Mouse (Mus musculus) CH12.LX (cell line): ENCODE measurements around the gene Atxn2l. TPM values are rescaled to one million over a fixed set of nuclear protein-coding genes. Genes with fewer than 3 reads are reported as not detected.

ENCODE experiments used
- DNase-seq: peaks from one replicate; pipeline ENCODE4 v3.0.0-alpha.2; 2013; ENCODE audit errors: extremely low read depth
- H3K27ac ChIP-seq: 2 replicates; pipeline ENCODE4 v1.5.1; 2012; ENCODE audit warnings: low read depth, mild to moderate bottlenecking, control low read depth, moderate library complexity; ENCODE audit not compliant: insufficient read depth
- H3K27me3 ChIP-seq: replicated peaks from 2 replicates; pipeline ENCODE3; 2012; ENCODE audit warnings: inconsistent platforms
- H3K36me3 ChIP-seq, 2 experiments: replicated peaks in 1 of 2; 2 replicates each; pipeline versions ENCODE3 to v1.6.1; 2012; ENCODE audit warnings: inconsistent platforms in 1 of 2, low read length in 1 of 2, mild to moderate bottlenecking in 1 of 2, mixed read lengths in 1 of 2, moderate library complexity in 1 of 2; ENCODE audit not compliant: control insufficient read depth in 1 of 2, insufficient read depth in 1 of 2
- H3K4me1 ChIP-seq, 2 experiments: 2 replicates each; pipeline ENCODE4 v1.6.1; 2012; ENCODE audit warnings: inconsistent platforms in 1 of 2, moderate library complexity in 1 of 2; ENCODE audit not compliant: insufficient read depth in 2 of 2, control insufficient read depth in 1 of 2
- H3K4me2 ChIP-seq: 2 replicates; pipeline ENCODE4 v1.6.1; 2012; ENCODE audit warnings: low read depth, mild to moderate bottlenecking, control low read depth; ENCODE audit not compliant: poor library complexity, insufficient read depth, severe bottlenecking
- H3K4me3 ChIP-seq, 3 experiments: fragments of 150-350 bp in 1 of 3; sonication (generic) in 1 of 3; replicated peaks in 1 of 3; 2 replicates each; pipeline versions ENCODE3 to v1.5.1; 2011 to 2012; ENCODE audit warnings: low read depth in 2 of 3, low read length in 2 of 3, mild to moderate bottlenecking in 2 of 3, moderate library complexity in 2 of 3, control low read depth in 1 of 3, improper control_type of control experiment in 1 of 3, inconsistent platforms in 1 of 3, mixed read lengths in 1 of 3; ENCODE audit not compliant: poor library complexity in 1 of 3
- H3K79me2 ChIP-seq: replicated peaks from 2 replicates; pipeline ENCODE4 v1.6.1; 2012; ENCODE audit warnings: mild to moderate bottlenecking, moderate library complexity; ENCODE audit not compliant: control insufficient read depth, poor library complexity, insufficient read depth, severe bottlenecking; ENCODE audit errors: extremely low read depth
- H3K9ac ChIP-seq: 2 replicates; pipeline ENCODE4 v1.6.1; 2012; ENCODE audit warnings: low read depth, mild to moderate bottlenecking, control low read depth, moderate library complexity; ENCODE audit not compliant: insufficient read depth
- H3K9me3 ChIP-seq: replicated peaks from 2 replicates; pipeline ENCODE3; 2012; ENCODE audit warnings: low read length, inconsistent platforms, mixed read lengths
- CHD2 ChIP-seq: IDR thresholded peaks from 2 replicates; pipeline ENCODE4 v1.6.1; 2011; ENCODE audit warnings: low read length, improper control_type of control experiment
- CTCF ChIP-seq, 2 experiments: IDR thresholded peaks in 1 of 2; conservative IDR thresholded peaks in 1 of 2; 2 replicates each; pipeline ENCODE4 v1.5.1; 2011 to 2012; ENCODE audit warnings: low read depth in 2 of 2, low read length in 2 of 2, improper control_type of control experiment in 1 of 2, inconsistent platforms in 1 of 2, mild to moderate bottlenecking in 1 of 2, moderate library complexity in 1 of 2
- ETS1 ChIP-seq: conservative IDR thresholded peaks from 2 replicates; pipeline ENCODE4 v1.6.1; 2012; ENCODE audit warnings: low read depth, mild to moderate bottlenecking, inconsistent platforms, low read length, improper control_type of control experiment, moderate library complexity
- MAX ChIP-seq: IDR thresholded peaks from 2 replicates; pipeline ENCODE4 v1.6.1; 2011; ENCODE audit warnings: low read length, improper control_type of control experiment
- MXI1 ChIP-seq: IDR thresholded peaks from 2 replicates; pipeline ENCODE4 v1.6.1; 2011; ENCODE audit warnings: mild to moderate bottlenecking, low read depth, low read length, improper control_type of control experiment
- NRF1 ChIP-seq: IDR thresholded peaks from 2 replicates; pipeline ENCODE4 v1.6.1; 2014; ENCODE audit warnings: low read depth, mild to moderate bottlenecking, inconsistent platforms, low read length, improper control_type of control experiment, moderate library complexity
- POLR2AphosphoS2 ChIP-seq: IDR thresholded peaks from 2 replicates; pipeline ENCODE4 v1.6.1; 2011; ENCODE audit warnings: low read depth, low read length, improper control_type of control experiment
- RCOR1 ChIP-seq: conservative IDR thresholded peaks from 2 replicates; pipeline ENCODE4 v1.6.1; 2012; ENCODE audit warnings: low read depth, mild to moderate bottlenecking, inconsistent platforms, low read length, improper control_type of control experiment
- dilution Hi-C: fragments of 300-500 bp; cut with MboI; formaldehyde crosslinking; loops from 2 replicates; pipeline ENCODE4 v1.14.3; 2020; ENCODE audit warnings: low sequenced_read_pairs; ENCODE audit not compliant: extremely low pct_unique_long_range_greater_than_20kb, extremely low pct_ligation_motif_present
- in situ Hi-C: fragments of 300-500 bp; cut with MboI; formaldehyde crosslinking; loops from 3 replicates; pipeline ENCODE4 v1.14.3; 2019; ENCODE audit warnings: low sequenced_read_pairs, low pct_ligation_motif_present, low pct_unique_long_range_greater_than_20kb, mixed read lengths
- polyA plus RNA-seq: library from polyadenylated mRNA; unstranded; fragments of >175 nt; gene quantifications from 2 replicates; pipeline ENCODE4 v1.2.1, GENCODE M21; 2012; ENCODE audit warnings: low read depth; ENCODE audit not compliant: insufficient read length
- total RNA-seq, 2 experiments: library from RNA; depleted of rRNA; stranded (reverse); fragments of 300-350 nt in 1 of 2; fragments of >200 nt in 1 of 2; gene quantifications; 2 replicates each; pipeline ENCODE4 v1.2.3; 2012 to 2014

Atxn2l gene
- total and polyA plus RNA-seq, 3 experiments = 16.5 to 122 (median 64.2) TPM

DNA sequence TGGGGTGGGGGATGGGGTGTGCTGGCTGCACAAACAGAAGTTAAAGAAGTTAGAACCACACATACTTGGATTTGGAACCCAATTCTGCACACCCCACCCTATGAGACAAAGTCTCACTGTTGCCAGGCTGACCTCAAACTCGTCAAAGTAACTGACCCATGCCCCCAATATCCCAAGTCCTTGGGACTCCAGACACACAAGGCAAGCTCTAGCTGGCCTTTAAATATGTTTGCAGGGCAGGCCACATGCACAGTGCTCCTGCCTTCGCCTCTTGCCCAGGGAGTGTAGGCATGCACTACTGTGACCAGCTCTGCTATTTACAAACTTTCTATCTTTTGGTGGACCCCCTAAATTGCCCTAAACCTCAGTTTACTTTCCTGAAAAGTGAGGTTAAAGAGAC lies 48.0 kb downstream of the Atxn2l start:
- Histone ChIP-seq H3K9ac (no peak overlapping the region), H3K9me3 (no peaks in the 10 kb centered on the region), H3K4me1 (peaks cover 8 to 18% of the 10 kb centered on the region in 2 experiments), H3K27me3 (no peaks in the 10 kb centered on the region)
- dilution Hi-C loops = no loop called here
- in situ Hi-C loops = no loop called here
- TF ChIP-seq NRF1 (no peak), CTCF (conservative IDR thresholded peaks at IDR 0.05 in 1 of 2, IDR thresholded peaks at IDR 0.05 in 1 of 2; ENCODE audit: low read depth in 2 of 2, low read length in 2 of 2) (no peak), ETS1 (no peak), RCOR1 (no peak), POLR2AphosphoS2 (no peak)
- TF ChIP-seq, all 38 proteins: peak for 0
- no peak overlapping the region for H3K4me2 ChIP-seq
- no peaks in the 10 kb centered on the region for H3K79me2 ChIP-seq
- no peak overlapping the region for H3K27ac ChIP-seq
- peaks cover 0 to 22% of the 10 kb centered on the region in 2 experiments for H3K36me3 ChIP-seq
- no peak overlapping the region for H3K4me3 ChIP-seq
- DNase-seq = no peak

DNA sequence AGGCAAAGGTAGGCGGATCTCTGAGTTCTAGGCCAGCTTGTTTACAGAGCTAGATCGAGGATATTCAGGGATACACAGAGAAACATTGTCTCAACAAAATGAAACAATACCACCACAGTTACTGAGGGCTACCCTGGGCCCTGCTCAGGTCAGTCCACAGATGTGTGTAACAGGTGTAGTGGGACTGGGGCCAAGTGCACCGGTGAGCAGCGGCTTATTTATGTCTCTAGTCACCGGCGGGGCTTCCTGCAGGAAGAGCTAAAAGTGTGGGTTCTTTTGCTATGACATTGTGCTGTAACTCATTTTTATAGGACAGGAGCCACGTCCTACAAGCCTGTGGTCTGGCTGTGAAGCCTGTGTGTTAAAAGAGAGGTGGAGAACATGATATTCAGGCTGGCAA lies 49.4 kb downstream of the Atxn2l start:
- dilution Hi-C loops = no loop called here
- Histone ChIP-seq H3K9me3 (no peaks in the 10 kb centered on the region), H3K4me2 (no peak overlapping the region), H3K27me3 (no peaks in the 10 kb centered on the region), H3K9ac (no peak overlapping the region), H3K36me3 (peaks cover 7 to 35% of the 10 kb centered on the region in 2 experiments), H3K4me1 (peaks cover 6 to 8% of the 10 kb centered on the region in 2 experiments; a peak in 3 of 4 replicates), H3K27ac (no peak overlapping the region), H3K79me2 (no peaks in the 10 kb centered on the region), H3K4me3 (no peak overlapping the region)
- in situ Hi-C loops = no loop called here
- no peak for TF ChIP-seq NRF1
- no peak for DNase-seq

GRCm38 (mm10) chr7:126452244-126452643 lies 51.0 kb downstream of the Atxn2l start:
- in situ Hi-C loops = no loop called here
- no peak overlapping the region for H3K9ac ChIP-seq
- TF ChIP-seq CHD2 (no peak), MAX (no peak), MXI1 (no peak)
- TF ChIP-seq, all 38 proteins: peak for 0
- peaks cover 23 to 48% of the 10 kb centered on the region in 2 experiments for H3K36me3 ChIP-seq
- no peak overlapping the region for H3K27ac ChIP-seq
- H3K4me3 ChIP-seq = no peak overlapping the region
- no peaks in the 10 kb centered on the region for H3K9me3 ChIP-seq
- H3K4me1 ChIP-seq = peaks cover 6 to 8% of the 10 kb centered on the region in 2 experiments; a peak in 3 of 4 replicates
- no peak for DNase-seq
- no peaks in the 10 kb centered on the region for H3K27me3 ChIP-seq
- no peak overlapping the region for H3K4me2 ChIP-seq
- H3K79me2 ChIP-seq = no peaks in the 10 kb centered on the region
- dilution Hi-C loops = no loop called here
